Mouse (Mus musculus) left cerebral cortex, adult 8-10 months (tissue): Measurements from ENCODE around the gene Nt5m. TPM values are rescaled to one million over a fixed set of nuclear protein-coding genes. Genes with fewer than 3 reads are reported as not detected.

Experiments used
- DNase-seq, 2 experiments: peaks; one replicate each; pipeline ENCODE4 v3.0.0; 2022; ENCODE audit warnings: low spot score in 2 of 2
- total RNA-seq, 4 experiments: library from RNA; stranded (reverse); gene quantifications; 2 replicates each; pipeline ENCODE4 v1.2.4; 2022

Nt5m gene
- total RNA-seq, 4 experiments from 2014 or later = 41.1 to 48.3 (median 48.2) TPM

- no peak for DNase-seq
These were observed 62.9 kb downstream of the Nt5m start for GRCm38 (mm10) chr11:59902045-59902726.

GRCm38 (mm10) chr11:59906521-59907123 is 67.4 kb downstream of the Nt5m start:
- no peak for DNase-seq

GRCm38 (mm10) chr11:59908446-59908845 is 69.2 kb downstream of the Nt5m start:
- no peak for DNase-seq

- DNase-seq = no peak
These were observed 71.3 kb downstream of the Nt5m start for GRCm38 (mm10) chr11:59910586-59910985.

- no peak for DNase-seq
These were observed 72.3 kb downstream of the Nt5m start for GRCm38 (mm10) chr11:59911523-59911922.

GRCm38 (mm10) chr11:59913702-59914101 is 74.5 kb downstream of the Nt5m start:
- no peak for DNase-seq

GRCm38 (mm10) chr11:59918014-59918413 is 78.8 kb downstream of the Nt5m start:
- no peak for DNase-seq

GRCm38 (mm10) chr11:59919401-59919800 is 80.2 kb downstream of the Nt5m start:
- no peak for DNase-seq

GRCm38 (mm10) chr11:59920331-59920730 is 81.1 kb downstream of the Nt5m start:
- DNase-seq = no peak

- DNase-seq = no peak
These were observed 82.0 kb downstream of the Nt5m start for GRCm38 (mm10) chr11:59921265-59921664.

GRCm38 (mm10) chr11:59930031-59930430 is 90.8 kb downstream of the Nt5m start:
- DNase-seq = no peak

Other genes starting within 250 kb of the Nt5m start
- gene Olfr223, start 246.2 kb upstream of the Nt5m start, total RNA-seq = not detected
- gene Mprip, start 178.1 kb upstream of the Nt5m start, total RNA-seq = 100 to 1,000 TPM; 269 to 287 (median 277) TPM
- 1 to 10 TPM in 3 of 4 experiments, under 1 TPM in 1; 0.86 to 1.6 (median 1.3) TPM for gene Pld6, start 51.8 kb upstream of the Nt5m start, total RNA-seq
- gene Flcn, start 29.4 kb upstream of the Nt5m start, total RNA-seq = 10 to 100 TPM; 47.2 to 49.1 (median 47.6) TPM
- gene Cops3, start 391 bp downstream of the Nt5m start, total RNA-seq = 10 to 100 TPM; 72.0 to 79.6 (median 77.9) TPM
- gene Med9, start 108.8 kb downstream of the Nt5m start, total RNA-seq = 10 to 100 TPM; 40.9 to 45.4 (median 42.7) TPM
- 10 to 100 TPM in 2 of 4 experiments, 1 to 10 TPM in 2; 5.3 to 10.5 (median 9.3) TPM for gene Rasd1, start 125.5 kb downstream of the Nt5m start, total RNA-seq
- gene Pemt, start 207.0 kb downstream of the Nt5m start, total RNA-seq = 1 to 10 TPM; 2.7 to 6.2 (median 4.3) TPM